Mouse (Mus musculus) myocyte (in vitro differentiated cells): ENCODE results near the gene Ninj2. TPM values are rescaled to one million over a fixed set of nuclear protein-coding genes. Genes with fewer than 3 reads are reported as not detected.

ENCODE experiments used
- H3K27me3 ChIP-seq: one replicate; pipeline ENCODE4 v1.6.1; 2011; ENCODE audit not compliant: control insufficient read depth, insufficient read depth, insufficient read length
- H3K36me3 ChIP-seq: one replicate; pipeline ENCODE4 v1.6.1; 2011; ENCODE audit not compliant: control insufficient read depth, insufficient read depth
- H3K4me2 ChIP-seq: one replicate; pipeline ENCODE4 v1.6.1; 2011; ENCODE audit warnings: low read depth, control low read depth
- H3K4me3 ChIP-seq: one replicate; pipeline ENCODE4 v1.5.1; 2011; ENCODE audit warnings: mild to moderate bottlenecking, control low read depth, moderate library complexity
- H3K79me2 ChIP-seq: one replicate; pipeline ENCODE4 v1.6.1; 2011; ENCODE audit not compliant: control insufficient read depth, insufficient read depth
- H3ac ChIP-seq: one replicate; pipeline ENCODE4 v1.6.1; 2011; ENCODE audit not compliant: control insufficient read depth, insufficient read length
- CEBPB ChIP-seq: IDR thresholded peaks from 2 replicates; pipeline ENCODE4 v1.6.1; 2011; ENCODE audit warnings: mild to moderate bottlenecking, moderate library complexity; ENCODE audit not compliant: poor library complexity, insufficient read depth, severe bottlenecking
- E2F4 ChIP-seq: IDR thresholded peaks from one replicate; pipeline ENCODE4 v1.6.1; 2011; ENCODE audit warnings: mild to moderate bottlenecking, control low read depth, moderate library complexity; ENCODE audit not compliant: insufficient read depth
- MAX ChIP-seq: IDR thresholded peaks from one replicate; pipeline ENCODE4 v1.6.1; 2011; ENCODE audit warnings: low read depth, mild to moderate bottlenecking, control low read depth
- MYOD1 ChIP-seq, 3 experiments: IDR thresholded peaks; one replicate each; pipeline ENCODE4 v1.6.1; 2011; ENCODE audit warnings: control low read depth in 2 of 3, low read depth in 2 of 3, mild to moderate bottlenecking in 2 of 3, moderate library complexity in 1 of 3; ENCODE audit not compliant: insufficient read length in 2 of 3, control insufficient read depth in 1 of 3
- MYOG ChIP-seq, 3 experiments: IDR thresholded peaks; one replicate each; pipeline ENCODE4 v1.6.1; 2011; ENCODE audit warnings: control low read depth in 2 of 3, low read depth in 2 of 3, mild to moderate bottlenecking in 2 of 3; ENCODE audit not compliant: insufficient read length in 2 of 3, control insufficient read depth in 1 of 3, insufficient read depth in 1 of 3
- POLR2A ChIP-seq: IDR thresholded peaks from one replicate; pipeline ENCODE4 v1.6.1; 2011; ENCODE audit warnings: low read depth, mild to moderate bottlenecking, control low read depth, moderate library complexity; ENCODE audit not compliant: insufficient read length
- POLR2AphosphoS2 ChIP-seq: IDR thresholded peaks from one replicate; pipeline ENCODE4 v1.6.1; 2011; ENCODE audit warnings: low read depth, control low read depth; ENCODE audit not compliant: insufficient read length
- REST ChIP-seq: IDR thresholded peaks from one replicate; pipeline ENCODE4 v1.6.1; 2011; ENCODE audit warnings: mild to moderate bottlenecking, control low read depth, moderate library complexity; ENCODE audit not compliant: insufficient read depth, insufficient read length
- SRF ChIP-seq: IDR thresholded peaks from one replicate; pipeline ENCODE4 v1.6.1; 2011; ENCODE audit warnings: low read depth; ENCODE audit not compliant: control insufficient read depth, insufficient read length
- TCF12 ChIP-seq: IDR thresholded peaks from one replicate; pipeline ENCODE4 v1.6.1; 2011; ENCODE audit warnings: mild to moderate bottlenecking, control low read depth; ENCODE audit not compliant: poor library complexity, insufficient read depth, severe bottlenecking
- TCF3 ChIP-seq: IDR thresholded peaks from one replicate; pipeline ENCODE4 v1.6.1; 2011; ENCODE audit warnings: low read depth, control low read depth; ENCODE audit not compliant: insufficient read length
- USF1 ChIP-seq: IDR thresholded peaks from one replicate; pipeline ENCODE4 v1.6.1; 2011; ENCODE audit warnings: low read depth, mild to moderate bottlenecking, control low read depth, moderate library complexity
- polyA plus RNA-seq: library from polyadenylated mRNA; unstranded; fragments of >200 nt; fragmentation: generic; extraction: Trizol; gene quantifications from one replicate; pipeline ENCODE4 v1.2.1, GENCODE M21; 2012; ENCODE audit warnings: missing spikeins

The Ninj2 gene
- polyA plus RNA-seq, 1 experiment = 0.05 TPM

DNA sequence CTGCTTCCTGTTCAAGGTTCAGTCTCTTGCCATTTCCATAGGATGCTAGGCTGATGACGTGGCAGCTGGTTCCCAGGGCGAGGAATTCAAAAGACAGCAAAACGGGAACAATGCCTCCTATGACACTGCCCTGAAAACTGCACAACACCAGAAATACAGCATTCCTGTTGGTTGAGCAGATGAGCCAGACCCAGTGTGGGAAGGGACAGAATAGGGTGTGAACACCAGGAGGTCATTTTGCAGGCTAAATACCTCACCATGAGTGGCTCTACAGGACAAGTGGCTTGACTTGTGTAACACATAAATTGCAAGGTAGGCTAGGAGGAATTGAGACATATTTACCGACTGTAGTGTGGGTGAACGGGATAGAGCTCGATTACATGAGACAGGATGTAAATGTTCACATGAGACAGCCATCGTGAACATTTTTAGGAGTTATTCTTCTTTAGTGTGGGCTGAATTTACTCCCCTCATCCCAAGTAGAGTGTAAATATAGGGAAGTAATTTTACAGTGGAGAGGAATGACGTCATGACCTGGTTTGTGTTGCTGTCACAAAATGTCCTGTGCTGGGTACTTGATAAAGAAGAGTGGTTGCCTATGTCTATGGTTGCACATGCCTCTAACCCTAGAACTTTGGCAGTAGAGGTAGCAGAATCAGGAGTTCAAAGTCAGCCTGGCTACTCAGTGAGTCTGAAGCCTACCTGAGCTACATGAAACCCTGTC, 79.3 kb downstream of the Ninj2 start:
- TF ChIP-seq MAX = no peak
- no peak for TF ChIP-seq E2F4
- TF ChIP-seq TCF3 = no peak
- TF ChIP-seq MYOD1 (IDR thresholded peaks at IDR 0.05; ENCODE audit: control insufficient read depth in 1 of 3, insufficient read length in 2 of 3, low read depth in 2 of 3) = no peak
- TF ChIP-seq POLR2AphosphoS2 = no peak
- no peak for TF ChIP-seq MYOG (IDR thresholded peaks at IDR 0.05; ENCODE audit: control insufficient read depth in 1 of 3, insufficient read depth in 1 of 3, insufficient read length in 2 of 3, low read depth in 2 of 3)
- TF ChIP-seq SRF = no peak
- TF ChIP-seq CEBPB = no peak
- Histone ChIP-seq H3ac (no peak overlapping the region), H3K79me2 (no peaks in the 10 kb centered on the region), H3K27me3 (no peaks in the 10 kb centered on the region), H3K4me3 (no peak overlapping the region), H3K36me3 (no peaks in the 10 kb centered on the region), H3K4me2 (no peak overlapping the region)

DNA sequence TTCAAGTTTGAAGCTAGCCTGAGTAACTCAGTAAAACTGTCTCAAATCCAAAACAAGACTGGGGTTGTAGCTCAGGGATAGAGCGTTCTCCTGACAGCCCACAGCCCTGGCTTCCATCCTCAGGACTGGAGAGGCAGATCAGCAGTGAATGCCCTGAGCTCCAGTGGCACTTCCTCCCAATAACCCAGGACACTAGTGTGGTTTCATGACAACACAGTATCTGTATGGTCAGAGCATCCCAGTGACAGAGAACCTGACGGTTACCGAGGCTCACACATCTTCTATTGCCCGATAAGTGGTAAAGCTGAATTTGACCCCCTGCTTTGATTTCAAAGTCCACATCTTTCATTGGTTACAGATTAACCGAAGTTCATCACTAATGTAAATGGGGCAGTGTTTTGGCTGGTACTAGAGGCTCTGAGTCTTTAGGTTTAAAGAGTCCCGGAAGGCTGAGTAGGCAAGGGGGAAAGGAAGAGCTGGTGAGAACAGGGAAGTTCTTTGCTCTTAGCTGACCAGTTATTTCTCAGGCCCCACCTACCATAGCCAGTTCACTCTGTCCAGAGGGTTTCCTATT, 81.0 kb downstream of the Ninj2 start:
- Histone ChIP-seq H3K4me3 (no peak overlapping the region), H3ac (no peak overlapping the region), H3K79me2 (no peaks in the 10 kb centered on the region), H3K27me3 (no peaks in the 10 kb centered on the region), H3K36me3 (no peaks in the 10 kb centered on the region), H3K4me2 (no peak overlapping the region)
- TF ChIP-seq E2F4 (no peak), POLR2AphosphoS2 (no peak), CEBPB (no peak), POLR2A (no peak), MYOD1 (IDR thresholded peaks at IDR 0.05; ENCODE audit: control insufficient read depth in 1 of 3, insufficient read length in 2 of 3, low read depth in 2 of 3) (no peak), TCF12 (no peak), MAX (no peak), MYOG (IDR thresholded peaks at IDR 0.05; ENCODE audit: control insufficient read depth in 1 of 3, insufficient read depth in 1 of 3, insufficient read length in 2 of 3, low read depth in 2 of 3) (no peak), TCF3 (no peak), REST (no peak), USF1 (no peak), SRF (no peak)

GRCm38 (mm10) chr6:120174602-120175115, 81.5 kb downstream of the Ninj2 start:
- H3K4me2 ChIP-seq = no peak overlapping the region

DNA sequence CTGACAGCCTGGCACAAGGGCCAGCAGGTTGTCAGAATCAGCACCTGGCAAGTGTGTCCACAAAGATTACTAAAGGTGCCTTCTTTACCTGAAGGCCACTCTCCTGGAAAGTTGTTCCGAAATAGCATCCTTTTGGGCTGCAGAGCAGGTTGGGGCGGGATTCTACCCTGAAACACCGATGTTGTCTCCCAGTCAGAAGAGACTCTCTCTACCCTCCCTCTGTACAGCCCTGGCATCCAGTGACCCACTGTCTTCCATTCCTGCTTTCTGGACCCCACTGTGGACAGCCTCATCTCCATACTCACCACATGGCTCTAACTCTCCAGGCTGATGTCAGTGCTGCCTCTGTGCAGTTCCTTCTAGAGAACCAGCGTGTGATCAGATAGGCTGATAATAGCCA, 82.5 kb downstream of the Ninj2 start:
- no peaks in the 10 kb centered on the region for H3K79me2 ChIP-seq
- no peak overlapping the region for H3K4me2 ChIP-seq

More at GRCm38 (mm10) chr6:120174602-120175115, 81.5 kb downstream of the Ninj2 start:
- Histone ChIP-seq H3K4me3 (no peak overlapping the region), H3K27me3 (no peaks in the 10 kb centered on the region), H3K79me2 (no peaks in the 10 kb centered on the region), H3K36me3 (no peaks in the 10 kb centered on the region), H3ac (no peak overlapping the region)
- no peak for TF ChIP-seq POLR2A
- TF ChIP-seq USF1 = no peak
- no peak for TF ChIP-seq REST
- no peak for TF ChIP-seq TCF12
- no peak for TF ChIP-seq E2F4
- TF ChIP-seq TCF3 = no peak
- no peak for TF ChIP-seq MYOD1 (IDR thresholded peaks at IDR 0.05; ENCODE audit: control insufficient read depth in 1 of 3, insufficient read length in 2 of 3, low read depth in 2 of 3)
- TF ChIP-seq POLR2AphosphoS2 = no peak
- TF ChIP-seq MAX = no peak
- TF ChIP-seq MYOG (IDR thresholded peaks at IDR 0.05; ENCODE audit: control insufficient read depth in 1 of 3, insufficient read depth in 1 of 3, insufficient read length in 2 of 3, low read depth in 2 of 3) = no peak
- no peak for TF ChIP-seq CEBPB
- no peak for TF ChIP-seq SRF

More for the DNA sequence above, 82.5 kb downstream of the Ninj2 start:
- TF ChIP-seq TCF3 (no peak), MYOD1 (IDR thresholded peaks at IDR 0.05; ENCODE audit: control insufficient read depth in 1 of 3, insufficient read length in 2 of 3, low read depth in 2 of 3) (no peak), POLR2A (no peak), REST (no peak), E2F4 (no peak), MYOG (IDR thresholded peaks at IDR 0.05; ENCODE audit: control insufficient read depth in 1 of 3, insufficient read depth in 1 of 3, insufficient read length in 2 of 3, low read depth in 2 of 3) (no peak), TCF12 (no peak), CEBPB (no peak), MAX (no peak), USF1 (no peak), SRF (no peak), POLR2AphosphoS2 (no peak)
- Histone ChIP-seq H3K27me3 (no peaks in the 10 kb centered on the region), H3ac (no peak overlapping the region), H3K36me3 (no peaks in the 10 kb centered on the region), H3K4me3 (no peak overlapping the region)
